Mouse (Mus musculus) lung, adult 2 months (tissue): ENCODE measurements around the gene Lck.

Experiments used
- CTCF ChIP-seq: fragments of 200-500 bp; IDR thresholded peaks from 2 replicates; pipeline ENCODE4 v1.5.1; 2011; ENCODE audit warnings: mild to moderate bottlenecking, low read length, control low read depth; ENCODE audit not compliant: insufficient read depth
- POLR2A ChIP-seq: fragments of 200-500 bp; IDR thresholded peaks from 2 replicates; pipeline ENCODE4 v1.6.1; 2011; ENCODE audit warnings: low read depth, mild to moderate bottlenecking, control low read depth, low read length, borderline replicate concordance; ENCODE audit errors: extremely low read depth

DNA sequence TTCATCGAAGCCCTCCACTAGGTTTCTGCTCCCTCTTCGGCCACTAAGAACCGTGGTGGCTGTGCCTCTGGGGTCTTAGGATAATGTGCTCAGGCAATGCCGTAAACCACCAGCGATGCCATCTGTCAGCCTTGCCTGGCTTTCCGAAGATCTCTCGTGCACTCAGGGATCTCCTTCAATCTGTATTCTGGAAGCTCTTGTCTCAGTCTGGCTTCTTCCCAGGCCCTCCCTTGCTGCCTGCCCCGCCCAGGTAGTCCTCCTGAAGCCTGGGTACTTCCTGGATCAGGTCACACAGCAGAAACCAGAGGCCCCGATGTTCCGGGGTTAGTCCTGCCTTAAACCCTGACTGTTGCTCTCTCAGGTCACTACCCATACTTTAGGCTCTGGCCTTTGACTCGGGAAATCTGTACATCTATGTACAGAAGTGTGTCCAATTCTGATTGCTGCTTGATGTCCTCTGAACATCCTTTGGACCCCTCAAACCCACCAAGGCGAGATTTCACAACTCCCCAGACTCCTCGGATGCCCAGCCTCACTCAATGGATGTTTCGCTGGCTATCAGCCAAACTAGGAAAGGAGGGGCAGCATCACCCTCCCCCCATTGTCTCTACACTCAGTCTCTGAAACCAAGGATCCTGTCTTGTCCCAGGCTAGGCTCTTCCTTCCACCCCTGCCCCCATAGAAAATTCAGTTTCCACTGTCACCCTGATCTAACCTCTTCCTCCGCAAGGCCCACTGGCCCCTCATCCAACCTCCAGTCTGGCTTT lies 64.4 kb downstream of the Lck start:
- TF ChIP-seq POLR2A (no peak), CTCF (no peak)
